Mouse (Mus musculus): ENCODE data around the gene Lrp8. TPM values are rescaled to one million over a fixed set of nuclear protein-coding genes. Genes with fewer than 3 reads are reported as not detected.

The Lrp8 gene
- total RNA-seq, 1 experiment from 2014 or later: 10.4 TPM

GRCm38 (mm10) chr4:107904252-107904651 is 102.2 kb downstream of the Lrp8 start:
- peak; percentile 74 for ATAC-seq (replicated peaks; ENCODE audit: low read depth, poor library complexity, severe bottlenecking)

- no peak for ATAC-seq (replicated peaks; ENCODE audit: low read depth, poor library complexity, severe bottlenecking)
Observed at GRCm38 (mm10) chr4:107906561-107906960, 104.5 kb downstream of the Lrp8 start.

GRCm38 (mm10) chr4:107910020-107910419 is 108.0 kb downstream of the Lrp8 start:
- no peak for ATAC-seq (replicated peaks; ENCODE audit: low read depth, poor library complexity, severe bottlenecking)

- ATAC-seq (replicated peaks; ENCODE audit: low read depth, poor library complexity, severe bottlenecking): no peak
Observed at GRCm38 (mm10) chr4:107920336-107920735, 118.3 kb downstream of the Lrp8 start.

GRCm38 (mm10) chr4:107921152-107921695 is 119.2 kb downstream of the Lrp8 start:
- ATAC-seq (replicated peaks; ENCODE audit: low read depth, poor library complexity, severe bottlenecking): no peak

DNA sequence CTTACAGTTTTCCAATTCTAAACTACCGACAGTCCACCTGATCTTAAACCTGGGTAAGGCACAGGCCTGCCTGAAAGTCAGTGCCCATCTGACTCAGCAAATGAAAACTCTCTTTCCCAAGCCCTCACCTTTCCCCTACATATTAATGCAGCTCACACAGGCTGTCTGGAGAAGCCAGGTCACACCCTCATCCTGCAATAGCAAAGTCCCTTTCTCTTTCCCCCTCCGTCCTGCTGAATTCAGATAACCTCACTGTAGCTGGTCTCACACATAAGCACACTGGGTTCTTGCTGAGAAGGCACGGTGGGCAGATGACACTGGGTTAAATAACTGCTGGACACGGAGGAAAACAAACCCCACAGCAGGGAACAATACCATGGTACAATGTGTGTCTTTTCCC is 119.9 kb downstream of the Lrp8 start:
- no peak for ATAC-seq (replicated peaks; ENCODE audit: low read depth, poor library complexity, severe bottlenecking)

DNA sequence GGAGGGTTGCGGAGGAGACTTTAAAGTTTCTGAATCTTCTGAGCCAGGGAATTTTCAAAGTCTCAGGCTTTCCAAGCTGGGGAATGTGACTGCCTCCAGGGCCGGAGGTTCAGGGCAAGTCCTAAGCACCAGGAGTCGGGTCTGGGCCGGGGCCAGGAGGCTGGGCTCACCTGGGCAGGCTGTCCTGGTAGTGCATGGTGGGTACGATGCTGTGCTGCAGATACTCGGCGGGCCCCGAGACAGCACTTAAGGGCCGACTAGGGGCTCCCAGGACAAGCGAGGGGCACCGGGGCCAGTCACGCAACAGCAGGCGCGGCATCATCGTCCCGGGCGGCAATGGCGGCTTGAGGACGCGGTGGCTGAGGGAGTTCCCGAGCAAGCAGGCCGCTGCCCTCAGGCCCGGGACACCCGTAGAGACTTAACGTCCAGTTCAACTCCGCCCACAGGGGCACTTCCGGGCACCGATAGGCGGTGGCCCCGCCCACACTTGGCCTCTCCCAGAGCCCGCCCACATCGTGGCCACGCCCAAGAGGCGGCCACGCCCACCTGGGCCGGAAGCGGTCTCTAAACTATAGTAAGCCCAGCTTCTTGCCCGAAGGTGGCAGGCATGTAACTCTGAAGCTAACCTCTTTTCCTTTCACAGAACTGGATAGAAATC is 121.2 kb downstream of the Lrp8 start, which contains the start of gene Cpt2:
Cpt2 (minus strand) TSS at position 466 of the 658 bp plus-strand sequence.
- ATAC-seq (replicated peaks; ENCODE audit: low read depth, poor library complexity, severe bottlenecking): peak; percentile 95

DNA sequence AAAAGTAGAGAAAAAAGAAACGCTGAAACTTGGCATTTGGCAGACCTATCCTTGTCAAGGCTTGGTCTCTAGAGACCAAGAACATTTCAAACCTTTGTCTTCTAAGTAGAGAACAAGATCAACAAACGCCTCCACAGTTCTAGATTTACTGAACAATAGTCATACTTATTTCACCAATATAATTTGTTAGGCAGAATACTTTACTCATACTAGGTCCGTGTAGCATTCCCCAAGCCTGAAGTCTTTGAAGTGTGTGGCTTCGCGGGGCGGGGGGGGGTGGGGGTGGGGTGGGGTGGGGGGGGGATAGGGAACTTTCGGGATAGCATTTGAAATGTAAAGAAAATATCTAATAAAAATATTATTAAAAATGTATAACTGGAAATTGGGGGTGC is 121.7 kb downstream of the Lrp8 start:
- no peak for ATAC-seq (replicated peaks; ENCODE audit: low read depth, poor library complexity, severe bottlenecking)

Other genes with a start within 250 kb of the Lrp8 start
- gene Dmrtb1, start 118.0 kb upstream of the Lrp8 start, total RNA-seq (2017): not detected in 2 replicates
- gene Magoh, start 77.5 kb downstream of the Lrp8 start, total RNA-seq (2017): 256 and 294 TPM in 2 replicates
- gene 0610037L13Rik, start 87.6 kb downstream of the Lrp8 start, total RNA-seq (2017): 51.5 and 57.6 TPM in 2 replicates
- 18.6 and 22.6 TPM in 2 replicates for gene Cpt2, start 121.3 kb downstream of the Lrp8 start, total RNA-seq (2017)
- gene Slc1a7, start 166.1 kb downstream of the Lrp8 start, total RNA-seq (2017): not detected in 2 replicates

All from common myeloid progenitor, adult 5-6 weeks (primary cell).